Mouse (Mus musculus): ENCODE measurements around the gene Ocm.
A peak's percentile ranks its signal among the peaks of the same experiment; 100 is the strongest.
"Not testable (repeated sequence)": the region's sequence is repeated elsewhere in the genome, so short reads cannot be mapped to it uniquely, and the experiment has no call there.

Gene Ocm

DNA sequence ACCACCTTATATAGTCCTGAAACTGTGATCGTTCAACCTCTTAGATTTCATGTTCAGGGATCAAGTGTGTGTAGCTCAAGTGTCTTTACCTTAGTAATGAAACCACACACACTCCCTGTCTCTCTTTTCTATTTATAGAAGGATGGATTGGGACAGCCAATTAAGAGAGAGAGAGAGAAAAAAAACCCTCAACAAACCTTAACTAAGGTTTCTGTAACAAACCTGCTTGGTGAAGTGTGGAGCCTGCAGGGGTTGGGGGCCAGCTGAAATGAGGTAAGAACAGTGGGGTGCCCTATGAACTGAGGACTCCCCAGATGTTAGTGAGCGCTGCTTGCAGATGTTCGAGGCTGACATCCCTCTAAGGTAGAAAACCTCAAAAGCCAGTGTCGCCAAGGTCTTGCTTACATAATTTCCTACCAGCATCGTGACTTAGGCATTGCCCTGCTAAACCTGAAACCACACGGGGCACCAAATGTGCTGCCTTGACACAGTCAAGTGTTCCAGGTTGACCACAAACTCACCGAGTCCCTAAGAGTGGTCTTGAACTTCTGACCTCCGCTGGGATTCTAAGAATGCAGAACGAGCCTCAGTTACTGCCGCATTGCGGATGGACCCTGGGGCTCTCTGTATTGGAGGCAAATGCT is at the start of gene Ocm:
Gene Ocm, minus strand, starts transcription at position 51 of the 644 bp plus-strand sequence.
- no peak for DNase-seq (ENCODE audit: low spot score)

DNA sequence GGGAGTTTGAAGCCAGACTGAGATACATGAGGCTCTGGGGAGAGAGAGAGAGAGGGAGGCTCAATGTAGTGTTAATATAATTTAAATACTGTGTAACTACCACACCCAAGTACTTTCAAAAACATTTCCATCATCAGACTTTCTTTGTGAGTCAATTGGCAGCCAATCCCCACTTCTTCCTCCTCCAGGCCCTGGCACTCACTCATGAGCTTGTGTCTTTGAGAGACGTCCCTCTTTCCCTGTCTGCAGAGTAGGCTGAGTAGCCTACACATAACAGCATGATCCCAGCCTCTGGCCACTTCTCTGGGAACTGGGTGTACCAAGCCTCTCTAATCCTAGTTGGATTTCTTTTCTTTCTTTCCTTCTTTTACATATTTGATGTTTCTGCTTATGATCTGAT is 44.8 kb upstream of the Ocm start:
- no peak for DNase-seq (ENCODE audit: low spot score)

- DNase-seq (ENCODE audit: low spot score) = no peak
Measured at GRCm38 (mm10) chr5:144070064-144070463, 43.6 kb upstream of the Ocm start.

GRCm38 (mm10) chr5:144066036-144066435 is 39.6 kb upstream of the Ocm start:
- no peak for DNase-seq (ENCODE audit: low spot score)

GRCm38 (mm10) chr5:144064093-144064492 is 37.6 kb upstream of the Ocm start:
- DNase-seq (ENCODE audit: low spot score) = no peak

DNA sequence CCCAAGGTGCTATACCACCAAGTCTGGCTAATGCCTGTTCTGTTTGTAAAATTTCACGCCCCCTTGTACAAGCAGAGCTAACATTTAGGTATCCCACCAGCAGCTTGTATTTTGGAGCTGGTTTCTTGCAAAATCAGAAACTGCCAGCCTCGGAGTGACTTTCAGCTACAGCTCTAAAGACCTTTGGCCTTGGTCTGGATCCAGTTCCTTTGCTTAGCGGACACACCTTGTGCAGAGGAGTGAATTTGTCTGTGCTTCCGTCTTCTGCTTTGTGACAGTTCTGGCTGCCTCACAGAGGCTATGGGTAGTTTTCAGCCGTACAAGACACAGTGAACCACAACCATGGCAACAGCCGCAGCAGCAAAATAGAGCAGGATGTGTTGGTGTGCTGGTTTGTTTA is 27.9 kb upstream of the Ocm start:
- DNase-seq (ENCODE audit: low spot score) = no peak

GRCm38 (mm10) chr5:144053450-144053849 is 27.0 kb upstream of the Ocm start:
- no peak for DNase-seq (ENCODE audit: low spot score)

- no peak for DNase-seq (ENCODE audit: low spot score)
Measured at GRCm38 (mm10) chr5:144051268-144051667, 24.8 kb upstream of the Ocm start.

DNA sequence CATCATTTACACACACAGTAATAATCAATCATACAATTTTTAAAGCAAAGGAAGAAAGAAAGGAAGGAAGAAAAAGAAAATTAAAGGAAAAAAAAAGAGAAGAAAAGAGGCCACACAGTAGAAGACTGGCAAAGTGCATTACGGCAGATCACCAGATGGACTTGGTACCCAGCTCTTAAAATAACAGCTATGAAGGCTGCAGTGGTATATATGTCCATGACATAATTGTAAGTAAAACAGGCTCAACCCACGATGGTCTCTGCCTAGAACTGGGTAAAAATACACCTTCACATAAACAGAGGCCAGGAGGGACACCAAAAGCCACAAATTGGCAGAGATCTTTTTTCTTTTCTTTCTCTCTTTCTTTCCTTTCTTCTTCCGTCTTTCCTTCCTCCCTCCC is 23.4 kb upstream of the Ocm start:
- DNase-seq (ENCODE audit: low spot score) = no peak

GRCm38 (mm10) chr5:144047324-144047723 is 20.9 kb upstream of the Ocm start:
- DNase-seq (ENCODE audit: low spot score) = no peak

GRCm38 (mm10) chr5:144043166-144043565 is 16.7 kb upstream of the Ocm start:
- DNase-seq (ENCODE audit: low spot score) = no peak

- peak; percentile 88 for DNase-seq (ENCODE audit: low spot score)
Measured at GRCm38 (mm10) chr5:144040720-144041364, 14.4 kb upstream of the Ocm start.

- no peak for DNase-seq (ENCODE audit: low spot score)
Measured at GRCm38 (mm10) chr5:144039886-144040285, 13.4 kb upstream of the Ocm start.

- no peak for DNase-seq (ENCODE audit: low spot score)
Measured at GRCm38 (mm10) chr5:144039156-144039675, 12.7 kb upstream of the Ocm start.

GRCm38 (mm10) chr5:144036952-144037351 is 10.5 kb upstream of the Ocm start:
- no peak for DNase-seq (ENCODE audit: low spot score)

DNA sequence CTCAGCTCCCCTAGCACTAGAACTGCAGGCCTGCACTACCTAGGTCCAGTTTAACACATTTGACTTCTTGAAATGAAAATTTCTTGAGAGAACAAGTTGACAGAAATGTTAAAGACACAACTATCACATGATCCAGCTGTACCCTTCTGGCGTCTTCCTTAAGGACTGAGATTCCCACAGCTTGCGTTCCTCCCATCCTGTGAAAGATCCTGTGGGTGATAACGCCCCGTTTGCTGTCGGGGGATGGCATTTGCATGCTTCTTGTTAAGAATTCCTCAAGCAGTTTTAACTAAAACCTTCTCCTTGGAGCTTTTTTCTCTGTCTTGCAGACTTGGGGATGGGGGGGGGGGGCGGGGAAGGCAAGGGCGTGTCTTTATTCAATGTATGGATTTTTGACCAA is 8.1 kb upstream of the Ocm start:
- DNase-seq (ENCODE audit: low spot score) = no peak

GRCm38 (mm10) chr5:144032491-144032890 is 6.0 kb upstream of the Ocm start:
- no peak for DNase-seq (ENCODE audit: low spot score)

GRCm38 (mm10) chr5:144015845-144016244 is 10.6 kb downstream of the Ocm start:
- no peak for DNase-seq (ENCODE audit: low spot score)

GRCm38 (mm10) chr5:144015312-144015650 is 11.2 kb downstream of the Ocm start:
- no peak for DNase-seq (ENCODE audit: low spot score)

DNA sequence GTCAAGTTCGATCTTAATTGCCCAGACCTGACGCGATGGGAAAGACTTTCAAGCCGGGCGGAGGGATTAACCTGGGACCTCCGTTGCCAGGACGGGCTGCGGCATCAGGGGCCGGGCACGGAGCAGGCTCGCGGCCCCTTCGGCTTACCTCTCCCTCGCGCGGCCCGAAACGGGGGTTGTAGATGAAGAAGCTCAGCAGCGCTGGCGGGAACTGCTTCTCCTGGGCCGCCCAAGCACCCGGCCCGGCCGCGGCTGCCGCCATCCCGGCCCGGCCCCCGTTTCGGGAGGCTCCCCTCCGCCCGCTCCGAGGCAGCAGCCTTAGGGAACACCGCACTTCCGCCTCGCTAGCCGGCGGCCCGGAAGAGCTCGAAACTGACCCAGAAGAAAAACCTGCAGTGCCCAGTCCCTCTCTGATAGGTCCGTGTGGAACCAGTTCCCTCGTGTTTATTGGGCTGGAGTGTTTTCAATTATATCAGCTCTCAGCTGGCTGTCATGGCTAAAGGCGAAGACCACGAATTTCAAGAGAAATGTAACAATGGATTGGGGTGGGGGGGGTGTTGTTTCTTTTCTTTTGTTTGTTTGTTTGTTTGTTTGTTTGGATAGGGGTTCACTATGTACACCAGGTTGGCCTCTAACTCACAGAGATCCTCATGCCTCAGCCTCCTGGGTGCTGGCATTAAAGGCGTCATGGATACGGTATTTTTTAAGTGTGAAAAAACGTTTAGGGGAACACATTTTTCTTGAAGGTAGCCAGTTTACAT is 11.7 kb downstream of the Ocm start, which contains the start of gene Ccz1:
Gene Ccz1, minus strand, starts transcription at position 327 of the 761 bp plus-strand sequence.
- peak; percentile 91 for DNase-seq (ENCODE audit: low spot score)

GRCm38 (mm10) chr5:144013366-144014134 is 12.9 kb downstream of the Ocm start:
- not testable (repeated sequence) for DNase-seq (ENCODE audit: low spot score)

All from retina, embryonic 14.5 days (tissue).